Mouse (Mus musculus) adrenal gland, adult 2 months (tissue): ENCODE measurements around the gene Amn1. TPM values are rescaled to one million over a fixed set of nuclear protein-coding genes. Genes with fewer than 3 reads are reported as not detected.
"Not testable (repeated sequence)": the region's sequence is repeated elsewhere in the genome, so short reads cannot be mapped to it uniquely, and the experiment has no call there.

ENCODE experiments used
- DNase-seq: peaks from one replicate; pipeline ENCODE4 v3.0.0; 2021
- polyA plus RNA-seq: library from polyadenylated mRNA; depleted of rRNA; stranded (reverse); fragments of >200 nt; gene quantifications from 2 replicates; pipeline ENCODE4 v1.2.3, GENCODE M21; 2012
- total RNA-seq, 2 experiments: library from RNA; stranded (reverse); gene quantifications; 2 replicates each; pipeline ENCODE4 v1.2.3; 2021

Amn1 gene
- total and polyA plus RNA-seq, 3 experiments: 9.2 to 23.0 (median 22.1) TPM

DNA sequence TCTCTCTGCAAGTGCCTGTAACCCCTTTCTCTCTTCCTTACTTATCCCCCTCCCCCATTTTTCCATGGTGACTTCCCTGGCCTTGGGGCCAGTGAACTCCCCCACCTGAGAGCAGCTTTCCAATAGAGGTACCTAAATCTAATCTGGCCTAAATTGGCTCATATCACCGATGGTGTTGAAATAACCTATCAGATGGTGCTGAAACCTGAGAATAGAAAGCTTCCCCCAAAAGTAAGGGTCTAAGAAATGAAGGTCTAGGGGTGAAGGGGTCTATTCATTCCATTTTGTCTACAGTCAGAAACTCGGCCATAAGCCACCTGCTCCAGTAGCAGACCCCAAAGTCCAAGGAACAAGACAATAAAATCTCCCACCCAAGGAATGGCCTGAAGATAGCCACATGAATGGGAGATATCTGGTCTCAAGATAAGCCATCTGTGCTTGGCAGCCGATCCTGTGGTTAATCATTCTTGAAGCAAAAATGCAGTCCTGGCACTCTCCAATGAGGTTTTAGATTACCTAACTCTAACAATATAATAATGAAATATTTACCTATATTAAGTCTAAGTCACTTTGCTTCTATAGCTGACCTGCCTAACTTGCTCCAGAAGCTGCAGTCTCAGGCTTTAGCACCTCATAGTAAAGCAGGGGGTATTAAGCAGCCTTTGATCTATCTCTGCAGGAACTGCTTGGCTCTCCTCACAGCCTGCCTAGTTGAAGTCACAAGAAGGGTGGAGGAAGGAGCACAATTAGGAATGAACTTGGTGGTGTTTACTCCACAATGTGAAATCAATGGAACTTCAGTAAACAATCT lies 33.3 kb downstream of the Amn1 start:
- DNase-seq: no peak

DNA sequence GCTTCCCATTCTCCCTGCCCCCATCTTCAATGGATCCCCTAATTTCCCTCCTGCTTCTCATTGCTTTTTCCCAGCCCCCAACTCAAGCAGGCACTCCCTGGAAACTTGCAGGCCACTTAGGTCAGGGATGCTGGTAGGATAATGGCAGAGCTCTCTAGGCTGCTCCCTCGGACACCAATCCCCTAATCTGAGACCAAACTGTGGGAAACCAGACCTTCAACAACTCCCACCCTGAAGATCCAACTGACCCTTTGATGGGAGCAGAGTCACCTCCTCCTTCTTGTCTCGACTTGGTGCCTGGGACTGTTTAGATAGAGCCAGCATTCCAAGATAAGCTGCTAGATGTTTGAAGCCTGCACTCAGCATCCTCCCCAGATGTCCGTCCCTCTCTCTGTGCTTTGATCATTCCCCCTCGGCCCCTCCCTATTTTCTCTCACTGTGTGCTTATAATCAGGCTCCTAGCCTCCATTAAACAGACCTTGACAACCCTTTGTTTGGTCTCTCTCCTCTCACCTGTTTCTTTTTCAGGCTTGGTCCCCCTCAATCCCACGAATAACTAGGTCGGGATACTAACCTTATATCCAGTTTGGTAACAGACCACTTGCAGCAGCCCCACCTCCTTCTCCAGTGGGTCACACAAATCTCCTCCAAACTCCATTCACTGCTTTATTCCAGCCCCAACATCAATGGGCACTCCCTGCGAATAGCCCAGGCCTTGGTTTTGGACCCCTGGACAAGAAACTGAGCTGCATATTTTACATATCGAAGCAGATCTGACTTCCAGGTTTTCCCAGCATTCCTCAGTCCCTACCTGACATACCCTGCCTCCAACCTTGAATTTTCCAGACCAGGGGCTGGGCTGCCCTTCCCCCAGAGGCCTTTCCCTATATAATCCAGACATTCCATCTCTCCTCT lies 34.1 kb downstream of the Amn1 start:
- DNase-seq: no peak

DNA sequence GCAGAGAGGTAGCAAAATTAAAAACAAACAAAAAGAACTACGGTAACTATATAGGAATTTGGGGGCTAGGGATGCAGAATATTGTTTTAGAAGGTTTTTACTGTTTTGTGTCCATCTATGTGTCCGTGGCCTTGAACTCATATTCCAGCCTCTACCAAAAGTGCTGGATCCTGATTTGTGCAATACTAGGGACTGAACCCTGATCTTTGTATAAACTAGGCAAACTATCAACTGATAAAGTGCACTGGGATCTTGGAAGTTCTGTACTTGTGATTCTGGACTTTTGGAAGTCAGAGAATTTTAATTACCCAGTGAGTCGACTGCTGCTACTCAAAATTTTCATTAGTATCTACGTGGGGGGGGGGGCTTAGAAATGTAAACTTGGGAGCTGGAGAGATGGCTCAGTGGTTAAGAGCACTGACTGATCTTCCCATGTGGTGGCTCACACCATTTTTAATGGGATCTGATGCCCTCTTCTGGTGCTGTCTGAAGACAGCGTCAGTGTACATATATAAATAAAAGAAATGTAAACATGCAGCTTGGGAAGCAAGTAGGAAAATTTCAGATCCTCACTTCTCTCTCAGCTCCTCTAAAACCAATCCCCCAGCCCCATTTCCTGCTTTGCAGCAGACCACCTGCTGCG lies 34.9 kb downstream of the Amn1 start:
- DNase-seq: no peak

DNA sequence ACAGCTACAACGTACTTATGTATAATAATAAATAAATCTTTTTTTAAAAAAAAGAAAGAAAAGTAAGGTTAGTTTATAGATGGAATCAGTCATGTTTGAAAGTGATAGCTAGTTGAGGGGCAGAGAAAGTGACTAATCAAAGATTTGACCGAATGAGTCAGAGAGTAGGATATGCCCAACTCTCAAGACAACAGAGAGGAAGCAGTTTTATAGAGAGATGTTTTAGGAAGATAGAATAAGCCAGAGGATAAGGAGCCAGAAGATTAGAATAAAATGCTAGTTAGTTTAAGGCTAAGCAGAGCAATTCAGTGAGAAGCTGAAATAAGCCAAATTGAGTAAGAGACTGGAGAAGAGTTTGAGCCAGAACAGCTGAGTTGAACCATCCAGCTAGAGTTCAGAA lies 36.4 kb downstream of the Amn1 start:
- DNase-seq: no peak

DNA sequence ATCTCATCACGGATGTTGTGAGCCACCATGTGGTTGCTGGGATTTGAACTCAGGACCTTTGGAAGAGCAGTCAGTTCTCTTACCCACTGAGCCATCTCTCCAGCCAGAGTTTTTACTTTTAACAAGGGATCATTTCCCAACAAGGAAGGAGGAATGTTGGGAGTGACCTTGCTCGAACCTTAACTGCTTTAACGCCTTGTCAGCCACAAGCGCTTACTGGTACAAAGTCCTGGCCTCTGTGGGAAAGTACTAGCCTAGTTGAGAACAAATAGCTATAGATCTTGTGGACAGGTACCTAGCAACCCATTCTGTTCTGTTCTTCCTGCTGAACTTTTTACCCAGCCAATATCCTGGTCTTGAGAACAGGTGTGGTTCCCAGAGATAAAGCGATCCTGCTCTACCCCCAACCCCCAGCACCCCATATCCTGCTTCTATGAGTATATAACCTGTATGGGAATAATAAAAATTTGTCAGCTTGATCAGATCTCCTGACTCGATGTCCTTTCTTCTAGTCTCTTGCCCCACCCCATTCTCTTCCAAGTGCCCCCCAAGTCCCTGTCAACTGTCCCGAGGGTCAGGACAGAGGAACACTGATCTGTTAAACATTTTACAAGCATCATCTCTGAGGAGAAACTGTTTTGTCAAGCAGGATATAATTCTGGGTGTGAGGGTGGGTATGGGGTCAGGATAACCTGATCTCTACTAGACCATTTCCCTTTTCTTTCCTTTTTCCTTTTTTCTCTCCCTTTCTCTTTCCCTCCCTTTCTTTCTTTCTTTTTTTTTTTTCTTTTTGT lies 39.9 kb downstream of the Amn1 start:
- no peak for DNase-seq

DNA sequence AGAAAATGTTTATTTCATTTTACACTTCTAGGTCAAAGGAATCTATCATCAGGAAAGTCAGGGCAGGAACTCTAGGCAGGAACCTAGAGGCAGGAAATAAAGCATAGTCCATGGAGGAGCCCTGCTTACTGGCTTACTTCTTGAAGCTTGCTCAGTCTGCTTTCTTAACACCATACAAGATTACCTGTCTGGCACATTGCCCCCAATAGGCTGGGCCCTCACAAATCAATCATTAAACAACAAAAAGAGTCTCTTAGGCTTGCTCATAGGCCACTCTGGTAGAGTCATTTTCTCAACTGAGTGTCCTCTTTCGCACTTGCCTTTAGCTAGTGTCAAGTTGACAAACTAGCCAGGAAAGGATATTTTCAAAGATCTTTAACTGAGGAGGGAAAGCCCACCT lies 43.4 kb downstream of the Amn1 start:
- DNase-seq: no peak

DNA sequence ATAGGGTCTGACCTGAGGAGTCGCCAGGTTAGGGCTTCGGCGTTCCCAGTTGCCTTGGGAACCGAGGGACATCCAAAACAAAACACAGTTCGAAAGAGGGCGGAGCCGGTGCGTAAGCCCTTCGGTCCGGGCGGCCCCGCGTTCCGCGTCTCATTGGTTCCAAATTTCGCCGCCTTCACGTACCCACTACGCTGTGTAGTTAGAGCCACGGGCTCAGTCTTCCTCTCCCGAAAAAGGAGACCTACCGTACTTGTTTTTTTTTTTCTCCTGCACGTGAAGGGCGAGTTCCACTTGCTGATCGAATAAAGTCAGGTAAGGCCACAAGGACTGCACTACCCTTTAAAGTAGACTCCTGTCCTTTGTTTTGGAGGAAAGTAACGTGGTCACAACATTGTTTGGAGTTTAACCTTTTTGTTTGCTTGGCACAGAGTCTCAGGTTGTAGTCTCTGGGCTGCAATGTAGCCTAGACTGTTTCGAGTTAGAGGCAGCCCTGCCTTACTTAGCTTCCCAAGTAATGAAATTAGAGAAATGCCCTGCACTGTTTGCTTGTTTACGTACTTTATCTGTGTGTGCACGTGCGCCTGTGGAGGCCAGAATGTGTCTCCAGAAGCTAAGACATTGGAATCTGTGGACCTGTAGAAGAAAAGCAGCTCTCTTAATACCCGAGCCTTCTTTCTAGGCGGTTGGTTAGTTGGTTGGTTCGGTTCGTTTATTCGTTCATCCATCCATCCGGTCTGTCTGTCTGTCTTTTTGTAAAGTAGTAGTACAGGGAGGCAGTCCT lies 46.9 kb downstream of the Amn1 start:
- DNase-seq: peak; percentile 92

DNA sequence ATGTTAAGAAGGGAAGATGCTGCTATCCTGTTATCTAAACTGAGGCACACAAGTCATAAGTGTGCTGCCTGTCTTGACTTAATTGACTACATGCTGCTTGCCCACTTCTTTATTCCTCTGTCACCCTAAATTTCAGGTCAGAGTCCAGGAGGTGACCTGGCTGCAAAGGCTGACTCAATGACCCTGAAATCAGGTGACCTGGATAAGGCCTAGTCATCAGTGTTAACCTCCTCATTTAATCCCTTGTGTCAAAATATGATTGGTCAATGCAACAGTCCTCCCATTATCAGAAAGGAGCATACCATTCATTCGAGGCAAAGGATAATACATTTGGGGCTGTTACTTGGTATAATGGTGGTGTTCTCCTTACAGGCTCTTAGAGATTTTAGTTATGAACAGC lies 49.0 kb downstream of the Amn1 start, which contains the start of gene Etfbkmt:
Gene Etfbkmt (plus strand): TSS at position 379 of the 400 bp plus-strand sequence.
- DNase-seq: no peak

DNA sequence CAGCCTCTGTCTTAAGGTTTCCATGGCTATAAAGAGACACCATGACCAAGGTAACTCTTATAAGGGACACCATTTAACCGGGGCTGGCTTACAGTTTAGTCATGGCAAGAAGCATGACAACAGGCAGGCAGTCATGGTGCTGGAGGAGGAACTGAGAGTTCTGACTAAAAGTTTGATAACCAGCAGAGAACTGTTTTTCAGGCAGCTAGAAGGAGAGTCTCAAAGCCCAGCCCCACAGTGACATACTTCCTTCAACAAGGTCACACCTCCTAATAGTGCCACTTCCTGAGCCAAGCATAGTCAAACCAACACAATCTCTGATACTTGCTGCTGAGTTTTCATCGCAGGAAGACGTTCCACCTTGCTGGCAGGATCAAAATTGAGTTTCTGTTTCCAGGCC lies 49.5 kb downstream of the Amn1 start:
- DNase-seq: no peak

DNA sequence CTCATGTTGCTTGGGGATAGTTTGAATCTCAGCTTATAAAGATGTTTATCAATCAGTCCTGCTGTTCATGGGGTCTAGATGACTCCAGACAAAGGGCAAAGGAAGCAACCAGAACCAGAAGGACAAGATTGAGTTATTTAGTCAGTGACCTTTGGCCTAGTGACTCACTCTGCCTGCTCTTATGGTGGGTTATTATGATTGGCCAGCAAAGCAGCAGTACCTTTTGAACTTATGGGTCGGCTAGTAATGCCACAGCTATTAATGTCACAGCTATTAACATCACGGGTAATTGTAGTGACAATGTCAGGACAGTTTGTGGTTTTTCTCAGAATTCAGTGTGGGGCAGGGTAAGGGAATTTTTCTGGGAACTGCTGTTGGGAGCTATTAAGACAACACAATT lies 50.6 kb downstream of the Amn1 start:
- DNase-seq: no peak

DNA sequence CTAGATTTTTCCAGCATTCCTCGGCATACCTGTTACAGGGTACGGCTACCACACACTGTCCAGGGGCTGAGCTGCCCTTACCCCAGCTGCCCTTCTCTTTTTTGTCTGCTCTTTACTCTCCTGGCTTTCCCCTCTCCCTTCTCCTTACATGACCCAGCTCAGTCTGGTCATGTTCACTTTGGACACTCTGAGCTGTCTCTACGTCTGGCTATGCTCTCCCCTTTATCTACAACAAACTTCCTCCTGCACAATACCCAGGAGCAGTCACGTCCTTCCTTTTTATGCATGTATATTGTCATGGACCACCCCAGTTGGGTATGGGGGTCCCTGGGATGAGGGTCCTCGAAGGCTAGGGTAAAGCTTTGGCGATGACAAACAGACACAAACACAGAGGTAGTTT lies 52.9 kb downstream of the Amn1 start:
- DNase-seq: no peak

DNA sequence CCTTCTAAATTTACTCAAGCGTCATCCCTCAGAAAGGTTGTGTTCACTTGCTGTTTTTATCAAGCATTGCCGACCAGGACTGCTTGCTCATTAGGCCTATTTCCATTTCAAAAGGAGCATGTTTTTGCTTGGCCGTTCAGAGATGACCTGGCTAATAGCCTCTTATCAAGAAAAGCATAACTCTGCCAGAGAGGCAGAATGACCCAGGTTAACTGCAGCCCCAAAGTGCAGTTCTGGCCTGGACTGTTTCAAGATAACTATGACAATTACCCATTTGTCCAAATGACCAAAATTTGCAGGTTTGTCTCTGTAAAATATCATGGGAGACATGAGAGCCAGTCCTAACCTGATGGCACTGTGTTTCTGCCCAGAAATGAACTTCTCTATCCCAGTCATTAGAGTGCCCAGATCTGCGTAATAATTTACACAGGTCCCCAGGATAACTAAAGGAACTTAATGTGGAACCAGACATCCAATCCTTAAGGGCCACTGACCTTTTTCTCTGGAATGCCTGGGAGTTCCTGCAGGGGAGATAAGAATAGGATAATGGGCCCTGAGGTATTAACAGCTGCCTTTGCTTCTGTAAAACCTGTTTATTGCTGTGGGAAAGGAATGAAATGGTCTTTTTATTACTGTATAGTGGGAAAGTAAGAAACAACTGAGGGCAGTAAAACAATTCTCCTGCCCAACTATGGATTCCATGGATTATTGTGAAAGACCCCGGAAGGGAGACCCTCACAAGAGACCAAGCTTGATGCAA lies 53.9 kb downstream of the Amn1 start:
- DNase-seq: peak; percentile 25

DNA sequence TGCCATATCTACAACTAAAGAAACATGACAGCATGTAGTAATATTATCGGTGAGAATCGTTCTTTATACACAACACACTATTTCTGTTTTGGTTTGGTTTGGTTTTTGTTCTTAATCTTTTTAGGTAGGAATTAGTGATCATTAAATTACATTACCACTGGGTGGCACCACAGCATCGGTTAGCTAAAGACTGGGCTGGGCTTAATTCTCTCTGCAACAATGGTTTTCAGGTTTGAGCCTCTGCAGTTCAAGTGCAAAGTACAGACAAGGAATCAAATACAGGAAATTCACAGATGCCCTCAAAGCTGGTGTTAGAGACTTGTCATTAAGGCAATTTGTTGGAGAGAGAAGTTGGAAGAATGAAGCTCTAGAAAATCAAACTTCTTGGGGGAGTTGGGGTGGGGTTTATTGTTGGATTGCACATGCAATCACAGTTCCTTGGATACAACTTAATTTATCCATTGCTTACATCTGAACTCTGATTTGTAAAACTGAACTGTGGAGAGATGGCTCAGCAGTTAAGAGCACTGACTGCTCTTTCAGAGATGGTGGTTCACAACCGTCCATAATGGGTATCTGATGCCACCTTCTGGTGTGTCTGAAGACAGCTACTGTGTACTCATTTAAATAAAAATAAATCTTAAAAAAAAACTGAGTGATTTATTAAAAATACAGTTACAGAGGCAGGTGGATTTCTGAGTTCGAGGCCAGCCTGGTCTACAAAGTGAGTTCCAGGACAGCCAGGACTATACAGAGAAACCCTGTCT lies 56.0 kb downstream of the Amn1 start:
- DNase-seq: peak; percentile 40

DNA sequence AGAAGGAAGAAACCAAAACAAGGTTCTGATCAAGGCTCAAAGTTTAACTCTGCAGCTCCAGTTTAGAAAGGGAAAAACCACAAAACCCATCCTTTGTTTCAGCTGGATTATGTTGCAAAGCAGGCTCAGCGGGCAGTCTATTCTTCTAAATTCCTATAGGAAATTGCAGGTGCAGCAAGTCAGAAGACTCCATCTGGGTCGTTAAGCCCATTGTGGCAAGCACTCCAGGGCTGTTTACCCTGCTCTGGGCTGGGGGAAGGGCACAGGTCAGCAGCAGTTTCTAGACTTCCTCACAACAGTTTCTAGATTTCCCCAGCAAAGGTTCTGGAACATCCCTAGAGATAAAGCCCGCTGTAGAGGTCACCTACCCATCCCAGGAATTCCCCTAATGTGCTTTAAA lies 57.4 kb downstream of the Amn1 start:
- no peak for DNase-seq

DNA sequence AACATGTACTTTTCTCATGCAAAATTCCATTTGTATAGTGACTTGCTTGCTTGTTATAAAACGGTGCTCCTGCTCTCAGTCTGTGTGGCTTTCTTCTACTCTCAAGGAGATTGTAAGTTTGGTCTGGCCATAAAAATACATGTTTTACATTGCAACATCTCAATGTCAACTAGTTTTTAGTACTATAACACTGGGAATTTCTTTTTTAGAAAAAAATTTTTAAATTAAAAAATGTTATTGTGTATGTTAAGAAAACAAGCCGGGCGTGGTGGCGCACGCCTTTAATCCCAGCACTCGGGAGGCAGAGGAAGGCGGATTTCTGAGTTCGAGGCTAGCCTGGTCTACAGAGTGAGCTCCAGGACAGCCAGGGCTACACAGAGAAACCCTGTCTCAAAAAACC lies 58.6 kb downstream of the Amn1 start, which contains the start of gene Gm10203:
Gene Gm10203 (plus strand): TSS at position 301 of the 400 bp plus-strand sequence.
- not testable (repeated sequence) for DNase-seq

DNA sequence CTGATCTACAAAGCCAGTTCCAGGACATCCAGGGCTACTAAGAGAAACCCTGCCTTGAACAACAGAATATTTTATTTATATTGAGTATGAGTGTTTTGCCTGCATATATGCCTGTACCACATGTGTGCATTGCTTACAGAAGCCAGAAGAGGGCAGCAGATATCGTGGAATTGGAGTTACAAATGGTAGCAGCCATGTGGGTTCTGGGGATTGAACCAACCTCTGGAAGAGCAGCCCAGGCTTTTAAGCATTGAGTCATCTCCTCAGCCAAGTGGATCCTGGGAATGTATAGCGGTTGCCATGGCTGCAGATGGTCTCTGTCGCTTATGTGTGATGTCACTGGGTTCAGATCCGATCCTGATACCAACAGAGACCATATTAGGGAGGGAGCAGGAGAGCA lies 61.8 kb downstream of the Amn1 start:
- peak; percentile 53 for DNase-seq

DNA sequence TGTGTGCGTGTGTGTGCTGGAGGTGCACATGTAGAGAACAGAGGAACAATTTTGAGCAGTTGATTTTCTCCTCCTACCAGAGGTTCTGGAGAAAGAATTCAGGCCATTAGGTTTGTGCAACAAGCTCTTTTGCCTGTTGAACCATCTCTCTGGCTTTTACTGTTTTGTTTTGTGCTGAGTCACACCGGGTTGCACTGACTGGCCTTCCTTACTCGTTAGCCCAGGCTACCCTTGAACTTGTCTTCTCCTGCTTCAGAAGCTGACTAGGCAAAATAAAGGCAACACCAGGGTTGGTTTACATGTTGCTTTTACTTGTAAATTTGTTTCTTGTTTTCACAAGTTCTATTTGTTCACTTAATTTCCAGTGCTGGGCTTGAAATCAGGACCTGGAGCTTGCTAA lies 65.5 kb downstream of the Amn1 start:
- no peak for DNase-seq

DNA sequence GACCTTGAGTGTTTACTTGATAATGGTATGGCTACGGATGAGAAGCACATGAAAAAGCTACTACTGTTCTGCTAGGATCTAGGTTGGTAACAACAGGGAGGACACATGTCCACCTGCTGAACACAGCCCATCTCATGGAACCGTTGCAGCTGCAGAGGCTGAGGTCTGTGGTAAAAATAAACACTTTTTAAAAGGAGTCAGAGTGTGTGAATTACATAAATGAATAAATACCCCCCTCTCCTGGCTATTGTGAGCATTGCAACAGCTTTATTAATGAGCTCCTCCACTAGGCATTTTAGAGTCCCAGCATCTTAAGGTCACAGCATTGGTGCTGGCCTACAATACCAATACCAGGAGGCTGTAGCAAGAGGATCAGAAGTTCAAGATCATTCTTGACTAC lies 68.7 kb downstream of the Amn1 start:
- DNase-seq: peak; percentile 57

DNA sequence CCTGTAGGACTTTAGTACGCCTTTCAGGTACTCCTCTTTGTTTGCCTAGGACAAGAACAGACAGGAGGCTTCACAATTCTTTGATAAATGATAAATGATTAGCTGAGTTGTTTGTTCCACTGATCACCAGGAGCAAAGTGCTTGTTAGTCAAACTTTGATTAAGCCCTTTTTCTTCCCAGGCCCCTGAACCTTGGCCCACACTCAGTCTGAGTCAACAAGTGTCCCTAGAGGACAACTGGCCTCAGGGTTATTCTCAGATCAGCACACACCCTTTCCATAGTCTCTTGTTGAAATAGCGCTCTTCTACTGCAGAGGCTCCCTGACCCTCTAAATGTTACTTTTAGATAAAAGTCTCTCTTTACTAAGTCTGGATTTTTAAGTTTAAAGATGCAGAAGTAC lies 69.6 kb downstream of the Amn1 start:
- DNase-seq: peak; percentile 73
